Mouse (Mus musculus) megakaryocyte progenitor cell, adult 5-6 weeks (primary cell): ENCODE data around the gene Nxnl2. TPM values are rescaled to one million over a fixed set of nuclear protein-coding genes. Genes with fewer than 3 reads are reported as not detected.

Experiments
- ATAC-seq: replicated peaks from 2 replicates; pipeline ENCODE4 v1.8.0; 2016; ENCODE audit warnings: mild to moderate bottlenecking, moderate TSS enrichment, inconsistent platforms; ENCODE audit not compliant: poor library complexity
- total RNA-seq, 2 experiments: library from RNA; stranded (forward) in 1 of 2; stranded (reverse) in 1 of 2; fragments of 157-497, 149-512 nt in 1 of 2; fragments of 200-1000 nt in 1 of 2; gene quantifications; 2 replicates each; pipeline versions ENCODE4 v1.2.3 to v1.2.4; 2015 to 2017

The Nxnl2 gene
- total RNA-seq (2015) (not detected in 2 replicates), total RNA-seq (2017) (not detected in 2 replicates)

DNA sequence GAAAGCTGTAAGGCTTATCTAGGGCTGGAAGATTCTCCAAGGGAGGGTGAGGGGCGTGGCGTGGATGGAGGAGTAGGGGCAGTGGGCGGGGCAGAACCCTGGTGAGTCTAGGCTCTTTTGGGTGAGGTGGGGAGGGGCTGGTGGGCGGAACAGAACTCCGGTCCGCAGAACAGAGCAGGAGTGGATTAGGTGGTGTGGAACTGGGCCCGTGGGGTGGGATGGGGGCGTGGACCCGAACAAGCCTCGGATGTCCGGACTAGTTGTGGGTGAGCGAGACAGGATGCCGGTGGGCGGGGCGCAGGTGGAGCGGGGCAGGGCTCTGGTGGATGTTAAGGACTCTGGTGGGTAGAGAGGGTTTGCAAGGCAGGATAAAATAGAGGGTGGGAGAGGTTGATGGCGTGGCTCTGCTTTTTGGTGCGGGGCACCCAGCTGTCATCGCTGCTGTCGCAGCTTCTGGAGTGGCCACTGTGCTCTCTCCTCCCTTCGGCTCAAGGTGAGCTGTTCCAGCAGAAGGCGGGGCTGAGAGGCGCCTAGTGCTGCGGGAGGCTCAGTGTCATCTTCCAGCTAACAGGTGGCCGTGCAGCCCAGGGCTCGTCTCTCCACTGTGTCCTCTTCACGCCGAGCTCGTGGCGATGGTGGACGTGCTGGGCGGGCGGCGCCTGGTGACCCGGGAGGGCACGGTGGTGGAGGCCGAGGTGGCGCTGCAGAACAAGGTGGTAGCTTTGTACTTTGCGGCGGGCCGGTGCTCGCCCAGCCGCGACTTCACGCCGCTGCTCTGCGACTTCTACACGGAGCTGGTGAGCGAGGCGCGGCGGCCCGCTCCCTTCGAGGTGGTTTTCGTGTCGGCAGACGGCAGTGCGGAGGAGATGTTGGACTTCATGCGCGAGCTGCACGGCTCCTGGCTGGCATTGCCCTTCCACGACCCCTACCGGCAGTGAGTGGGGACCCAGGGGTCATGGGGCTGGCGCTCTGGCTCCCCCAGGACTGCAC is at the start of gene Nxnl2:
Nxnl2 (plus strand) TSS at position 332 of the 990 bp plus-strand sequence.
- ATAC-seq: peak; percentile 80

DNA sequence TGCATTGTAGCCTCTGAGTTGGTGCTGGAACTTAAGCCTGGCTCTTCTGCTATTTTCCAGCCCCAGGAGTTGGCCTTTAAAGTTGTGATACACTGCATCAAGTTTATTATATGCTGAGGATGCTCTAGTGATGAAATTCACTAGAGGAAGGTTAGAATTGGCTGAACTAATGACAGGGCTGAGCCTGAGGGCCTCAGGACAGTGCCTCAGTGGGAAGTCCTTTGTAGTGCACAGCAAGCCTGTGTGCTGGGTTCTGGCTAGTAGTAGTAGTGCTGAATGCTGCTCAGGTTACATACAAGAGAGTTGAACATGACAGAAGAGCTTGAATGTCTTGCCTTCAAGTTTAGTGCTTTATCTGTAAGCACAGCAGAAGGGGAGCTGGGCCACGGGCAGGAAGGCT is 48.9 kb upstream of the Nxnl2 start:
- 0 out of 2 replicates have a peak, but pooled peaks have one; percentile 27 for ATAC-seq

DNA sequence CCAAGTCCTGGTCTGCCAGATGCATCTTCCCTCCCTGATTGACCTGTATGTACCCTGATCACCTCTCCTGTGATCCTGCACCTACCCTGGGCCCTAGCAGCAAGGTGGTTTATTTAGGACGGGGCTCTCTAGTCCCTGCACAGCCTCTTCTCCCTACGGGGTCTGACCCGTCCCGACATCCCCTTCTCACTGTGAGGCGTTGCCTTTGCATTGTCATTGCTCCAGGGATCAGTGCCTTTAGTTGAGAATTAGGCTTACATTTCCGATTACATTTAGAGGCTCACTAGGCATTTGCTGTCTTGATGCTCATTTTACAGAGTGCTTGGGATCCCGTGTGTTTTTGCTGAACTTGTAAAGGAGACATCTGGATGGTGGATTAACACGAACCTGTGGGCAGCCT is 48.1 kb upstream of the Nxnl2 start:
- ATAC-seq: no peak

DNA sequence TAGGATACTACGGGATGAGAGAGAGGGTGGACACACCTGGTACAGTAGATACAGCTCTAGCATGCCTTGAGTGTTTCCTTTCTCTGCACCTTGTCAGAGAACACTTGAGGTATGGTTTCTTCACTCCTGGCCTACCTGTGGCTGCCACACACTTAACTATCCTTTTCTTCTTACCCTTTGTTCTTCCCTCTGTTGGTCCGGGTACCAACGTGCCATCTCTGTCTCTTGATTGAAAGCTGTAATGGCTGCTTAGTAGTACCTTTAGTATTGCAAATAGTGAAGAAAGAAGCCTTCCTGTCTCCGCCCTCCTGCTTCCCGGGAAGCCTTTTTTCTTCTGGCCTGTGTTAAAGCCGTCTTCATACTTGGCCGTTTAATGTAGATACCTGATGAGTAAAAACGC is 45.5 kb upstream of the Nxnl2 start:
- no peak for ATAC-seq

DNA sequence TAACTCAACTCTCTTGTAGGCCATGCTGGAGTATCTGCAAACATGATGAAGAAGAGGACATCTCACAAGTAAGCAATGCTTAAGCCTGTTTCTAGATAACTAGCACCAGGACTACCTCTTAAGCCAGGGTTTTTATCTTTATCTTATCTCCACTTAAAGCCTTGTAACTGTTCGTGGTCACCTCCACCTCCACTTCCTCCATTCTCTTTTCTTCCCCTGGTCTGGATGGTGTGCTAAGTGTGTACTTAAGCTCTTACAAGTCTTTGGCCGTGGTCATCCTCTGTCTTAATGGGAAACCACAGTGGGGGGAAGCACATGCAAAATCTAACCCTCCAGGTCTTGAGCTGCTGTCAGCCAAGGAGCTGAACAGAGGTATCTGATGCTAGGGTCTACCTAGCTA is 42.9 kb upstream of the Nxnl2 start:
- ATAC-seq: peak; percentile 69

DNA sequence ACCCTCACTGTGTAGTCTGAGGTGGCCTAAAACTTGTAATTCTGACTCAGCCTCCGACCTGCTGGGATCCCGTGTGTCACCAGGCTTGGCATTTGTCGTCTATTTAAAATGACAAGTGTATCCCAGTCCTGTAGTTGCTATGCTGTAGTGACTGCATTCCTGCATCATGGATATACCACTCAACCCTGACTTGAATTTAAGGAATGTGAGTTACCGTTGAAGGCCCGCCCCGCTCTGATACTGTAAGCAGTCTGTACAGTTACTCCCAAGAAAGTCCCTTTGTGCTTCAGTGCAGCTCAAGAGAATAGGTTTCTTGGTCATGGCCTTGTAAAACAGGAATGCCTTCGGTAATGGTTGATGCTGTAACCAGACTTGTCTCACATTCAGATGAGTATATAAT is 42.4 kb upstream of the Nxnl2 start:
- no peak for ATAC-seq

DNA sequence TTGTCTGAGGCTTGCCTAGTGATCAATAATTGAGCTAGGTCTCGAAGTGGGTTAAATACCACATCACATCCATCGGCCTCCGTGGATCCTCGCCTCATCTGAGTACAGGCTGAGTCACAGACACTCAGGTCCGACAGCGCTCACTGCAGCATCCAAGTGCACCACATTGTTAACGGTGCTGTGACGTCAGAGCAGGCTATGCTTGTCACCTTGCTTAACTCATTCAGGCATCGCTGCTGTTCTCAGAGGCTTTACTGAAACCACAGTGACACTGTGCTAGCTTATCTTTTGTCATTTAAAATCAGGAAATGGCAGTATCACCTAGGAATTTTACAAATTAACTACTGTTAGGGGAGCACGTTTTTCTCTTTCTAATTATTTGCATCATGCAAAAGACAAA is 39.6 kb upstream of the Nxnl2 start:
- peak; percentile 34; the same call in 1 of the 2 replicates for ATAC-seq

DNA sequence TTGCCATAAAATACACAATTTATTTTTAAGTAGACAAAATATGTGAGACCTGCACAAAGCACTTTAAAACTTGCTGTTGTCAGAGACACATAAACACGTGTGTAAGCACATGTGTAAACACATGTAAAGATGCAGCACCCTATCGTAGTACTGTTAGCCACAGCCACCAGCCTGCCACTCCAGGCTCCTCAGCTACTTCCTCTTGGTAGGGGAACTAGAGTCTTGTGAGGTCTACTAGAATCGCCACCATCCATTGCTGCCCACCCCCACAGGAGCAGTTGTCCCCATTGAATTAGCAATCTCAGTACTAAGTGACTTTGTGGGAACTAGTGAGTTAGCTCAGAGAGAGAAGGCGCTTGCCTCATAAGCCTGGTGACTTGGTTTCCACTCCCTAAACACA is 34.5 kb upstream of the Nxnl2 start:
- ATAC-seq: peak; percentile 84

DNA sequence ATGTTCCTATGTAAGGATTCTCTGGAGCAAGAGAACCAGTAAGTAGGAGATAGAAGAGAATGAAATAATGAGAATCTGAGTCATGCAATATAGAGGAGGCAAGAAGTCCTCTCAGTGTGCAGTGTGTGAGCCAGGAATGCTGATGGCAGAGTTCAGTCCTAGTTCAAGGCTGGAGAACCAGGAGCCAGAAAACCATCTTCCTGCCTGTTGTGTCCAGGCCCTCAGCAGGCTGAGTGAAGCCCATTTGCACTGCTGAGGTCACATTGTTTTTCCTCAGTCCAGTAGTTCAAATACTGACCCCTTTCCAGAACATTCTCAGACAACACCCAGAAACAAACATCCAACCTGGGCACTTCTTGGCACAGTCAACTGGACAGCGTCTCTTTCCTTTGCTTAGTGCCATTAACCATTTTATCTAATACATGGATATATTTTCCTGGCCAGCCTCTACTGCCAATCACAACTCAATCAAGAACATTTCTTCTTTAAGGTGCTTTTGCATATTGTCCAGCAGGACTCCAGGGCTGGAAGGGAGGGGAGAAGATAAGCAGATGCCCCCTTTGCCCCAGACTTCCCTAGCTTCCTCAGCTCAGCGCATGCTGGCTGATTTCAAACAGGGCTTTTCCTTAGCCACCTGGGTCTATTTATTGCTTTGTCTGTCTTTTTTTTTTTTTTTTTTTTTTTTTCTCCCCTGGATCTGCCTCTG is 33.7 kb upstream of the Nxnl2 start:
- no peak for ATAC-seq

DNA sequence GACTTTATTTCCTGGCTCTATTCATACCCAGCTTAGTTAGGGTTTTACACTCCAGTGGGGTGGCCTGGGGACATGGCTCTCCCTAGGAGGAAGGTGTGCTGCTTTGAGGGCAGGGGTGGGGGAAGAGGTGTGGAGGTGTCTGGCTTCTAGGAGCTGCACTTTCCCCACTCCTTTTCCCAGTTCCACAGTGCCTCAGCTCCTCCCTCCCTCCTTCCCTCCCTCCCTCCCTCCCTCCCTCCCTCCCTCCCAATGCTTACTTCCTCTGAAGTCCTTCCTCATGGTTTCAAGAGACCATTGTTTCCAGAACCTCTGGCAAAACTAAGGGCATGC is 33.2 kb upstream of the Nxnl2 start:
- ATAC-seq: peak; percentile 54

DNA sequence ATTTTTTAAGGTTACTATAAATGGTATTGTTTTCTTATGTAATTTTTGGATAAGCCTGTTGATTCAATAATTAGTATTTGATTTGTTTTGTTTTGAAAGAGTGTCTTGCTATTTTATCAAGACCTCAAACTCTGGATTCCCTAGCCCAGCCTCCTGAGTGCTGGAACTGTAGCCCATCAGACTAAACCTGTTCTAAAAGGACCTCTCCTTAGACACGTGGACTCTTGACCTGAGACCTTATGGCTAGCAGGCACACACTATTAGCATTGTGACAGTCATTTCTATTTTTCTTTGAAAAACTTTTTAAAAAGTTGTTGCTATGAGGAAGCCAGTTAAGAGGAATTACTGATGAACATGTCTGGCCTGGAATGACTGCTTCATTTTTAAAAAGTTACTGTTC is 23.7 kb upstream of the Nxnl2 start:
- no peak for ATAC-seq

DNA sequence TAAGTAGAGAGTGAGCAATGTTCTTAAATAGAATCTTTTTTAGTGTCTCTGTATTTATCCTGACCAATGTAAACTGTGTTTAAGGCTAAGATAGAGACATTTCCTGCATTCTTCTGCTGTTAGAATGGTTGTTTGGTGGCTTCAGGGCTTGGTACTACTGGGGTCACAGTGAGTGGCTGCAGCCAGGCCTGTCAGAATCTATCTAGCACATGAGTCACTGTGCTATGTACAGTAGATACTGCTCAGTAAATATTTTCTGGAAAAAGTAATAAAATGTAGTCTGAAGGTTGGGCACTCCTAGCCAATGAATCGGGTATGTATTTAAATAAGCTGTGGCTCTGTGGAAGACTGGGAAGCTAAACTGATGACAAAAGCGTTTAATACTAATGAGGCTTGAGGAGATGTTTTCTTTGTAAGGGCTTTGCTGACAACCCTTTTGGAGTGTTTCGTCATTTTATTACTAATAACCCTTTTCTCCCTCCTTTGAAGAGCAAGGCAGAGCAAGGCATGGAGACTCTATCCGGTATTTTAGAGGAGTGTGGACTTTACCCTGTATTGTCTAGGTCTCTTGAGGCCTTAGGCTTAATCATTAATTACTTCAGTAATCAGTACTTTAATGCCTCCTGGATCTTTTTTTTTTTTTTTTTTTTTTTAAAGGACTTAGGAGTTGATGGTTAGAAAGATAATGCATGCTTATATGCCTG is 17.7 kb upstream of the Nxnl2 start:
- ATAC-seq: no peak

DNA sequence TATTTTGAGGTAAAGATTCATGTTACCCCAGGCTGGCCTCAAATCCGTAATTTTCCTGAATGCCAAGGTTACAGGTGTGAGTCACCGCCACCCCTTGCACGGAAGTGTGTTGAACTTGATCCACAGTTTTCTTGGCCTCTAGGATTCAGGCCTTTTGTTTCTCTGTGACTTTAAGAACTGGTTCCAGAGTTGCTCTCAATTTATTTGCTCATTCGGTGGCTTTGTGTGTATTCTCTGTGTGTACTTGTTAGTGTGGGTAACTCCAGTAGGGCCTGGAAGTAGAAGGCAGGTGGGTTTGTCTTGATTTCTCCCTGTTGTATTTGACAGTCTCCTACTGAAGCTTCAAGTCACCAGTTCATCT is 17.2 kb upstream of the Nxnl2 start:
- no peak for ATAC-seq

DNA sequence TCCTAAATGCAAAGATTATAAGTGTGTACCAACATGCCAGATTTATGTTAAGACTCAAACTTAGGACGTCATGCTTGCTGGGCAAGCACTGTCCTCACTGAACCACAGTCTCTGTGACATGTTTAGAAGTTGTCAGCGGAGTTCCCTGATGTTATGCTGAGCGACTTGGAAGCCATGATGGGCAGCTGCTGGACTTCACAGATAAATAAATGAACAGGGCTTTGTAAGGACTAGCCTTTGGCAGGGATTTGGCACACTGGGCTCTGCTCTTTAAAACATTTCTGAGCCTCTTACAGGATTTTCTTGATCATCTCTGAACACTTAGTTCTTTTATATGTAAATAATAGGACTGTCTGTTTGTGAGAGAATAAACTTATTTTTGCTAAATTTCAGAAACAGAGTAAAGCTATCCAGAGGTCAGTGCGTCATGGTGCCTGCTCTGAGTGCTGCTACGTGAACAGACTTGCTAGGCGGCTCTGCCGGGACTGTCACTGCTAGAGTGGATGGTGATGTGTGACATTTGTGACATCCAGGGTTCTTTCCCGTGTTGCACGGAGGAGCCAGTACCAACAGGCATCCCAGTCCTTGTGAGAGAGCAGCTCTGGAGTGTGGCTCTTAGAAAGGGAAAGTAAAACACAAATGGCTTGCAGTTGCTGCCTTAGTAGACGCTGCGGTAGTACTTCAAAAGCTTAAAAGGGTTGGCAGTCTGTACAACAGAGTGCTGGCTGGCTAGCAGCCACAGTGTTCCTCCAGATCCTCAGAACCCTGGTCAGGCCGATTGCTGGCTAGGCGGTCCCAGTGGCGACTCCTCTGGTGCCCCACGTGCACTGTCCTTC is 15.4 kb upstream of the Nxnl2 start:
- no peak for ATAC-seq

DNA sequence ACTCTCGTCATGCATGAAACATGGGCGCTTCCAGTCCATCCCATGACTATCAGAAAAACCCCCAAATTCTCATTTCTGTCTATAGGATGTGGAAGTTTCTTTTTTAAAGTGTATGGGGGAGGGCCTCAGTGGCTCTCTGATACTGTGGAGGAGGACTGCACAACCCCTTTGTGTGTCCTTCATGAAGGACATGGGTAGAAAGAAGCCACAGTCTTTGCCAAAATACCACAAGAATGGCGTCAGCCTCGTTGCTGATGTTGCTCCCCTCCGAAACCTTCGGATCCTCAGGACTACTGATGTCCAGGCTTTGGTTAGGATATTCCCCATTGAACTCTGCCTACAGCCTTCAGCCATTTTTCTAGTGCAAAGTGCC is 14.8 kb upstream of the Nxnl2 start:
- ATAC-seq: no peak

DNA sequence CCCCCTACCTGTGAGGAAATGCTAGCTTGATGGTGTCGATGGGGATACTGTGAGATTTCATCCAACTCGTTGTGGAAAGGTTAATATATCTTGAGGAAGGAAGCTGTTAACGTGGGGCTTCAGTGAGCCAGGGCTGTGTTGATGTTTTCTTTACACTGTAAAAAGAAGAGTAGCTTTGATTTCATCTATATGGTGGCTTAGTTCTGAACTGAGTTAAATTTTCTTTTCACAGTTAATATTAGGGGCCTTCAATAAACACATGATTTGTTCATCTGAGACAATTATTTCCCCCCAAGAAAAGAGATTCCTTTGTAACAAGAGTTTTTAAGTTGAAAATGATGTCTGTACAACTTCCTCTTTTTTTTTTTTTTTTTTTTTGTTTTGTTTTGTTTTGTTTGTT is 13.5 kb upstream of the Nxnl2 start:
- ATAC-seq: no peak

DNA sequence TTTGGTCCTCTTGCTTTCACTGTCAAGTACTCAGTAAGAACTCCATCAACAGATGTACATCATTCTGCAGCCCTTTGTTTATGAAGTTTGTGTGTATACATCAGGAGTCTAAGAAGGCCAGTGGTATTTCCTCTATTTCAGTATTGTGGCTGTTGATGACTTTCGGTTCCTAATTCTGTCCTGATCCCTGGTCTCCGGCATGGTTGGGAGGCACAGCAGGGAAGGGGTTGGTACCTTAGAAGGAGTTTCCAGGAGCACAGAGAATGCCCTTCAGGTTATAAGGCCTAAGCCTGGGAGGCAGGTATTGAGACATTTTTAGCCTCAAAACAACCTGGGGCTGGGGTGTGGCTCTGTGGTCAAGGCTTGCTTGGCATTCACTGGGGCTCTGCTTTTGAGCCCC is 9.2 kb upstream of the Nxnl2 start:
- peak; percentile 75 for ATAC-seq

DNA sequence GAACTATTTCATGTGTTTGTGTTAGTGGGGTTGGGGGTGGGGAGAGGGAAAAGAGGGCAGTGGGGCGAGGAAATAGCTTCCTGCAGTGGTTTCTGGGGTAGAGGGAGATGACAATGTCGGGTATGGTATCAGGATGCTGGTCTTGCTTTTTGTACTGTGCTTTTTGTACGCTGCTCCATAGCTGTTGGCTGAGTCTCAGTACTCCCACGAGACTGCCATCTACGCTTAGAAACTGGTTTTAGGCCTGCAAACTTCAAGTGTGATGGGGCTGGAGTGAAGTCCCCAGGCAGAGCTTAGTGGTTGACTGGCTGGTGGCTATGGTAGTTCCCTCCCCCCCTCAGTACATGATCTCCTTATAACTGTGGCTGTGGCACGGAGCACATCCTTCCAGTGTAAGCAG is 8.6 kb upstream of the Nxnl2 start:
- no peak for ATAC-seq

DNA sequence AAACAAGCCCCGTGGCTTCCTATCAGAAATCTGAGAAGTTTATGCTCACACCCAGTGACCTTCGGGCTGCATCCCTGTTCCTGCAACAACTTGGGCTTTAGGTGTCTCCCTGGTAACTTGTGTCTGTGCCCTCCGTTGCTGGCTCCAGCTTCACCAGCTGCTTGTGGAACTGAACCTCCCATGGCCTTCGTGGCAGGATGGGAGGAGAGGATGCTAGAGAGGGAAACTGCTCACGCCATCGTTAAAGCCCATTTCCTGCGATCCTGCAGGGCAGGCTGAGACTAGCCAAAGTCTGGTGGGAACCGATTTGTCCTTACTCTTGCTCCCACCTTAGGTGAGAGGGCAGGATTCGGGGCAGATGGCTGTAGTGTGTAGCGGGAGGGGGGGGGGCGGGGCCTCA is 4.1 kb upstream of the Nxnl2 start:
- ATAC-seq: no peak

DNA sequence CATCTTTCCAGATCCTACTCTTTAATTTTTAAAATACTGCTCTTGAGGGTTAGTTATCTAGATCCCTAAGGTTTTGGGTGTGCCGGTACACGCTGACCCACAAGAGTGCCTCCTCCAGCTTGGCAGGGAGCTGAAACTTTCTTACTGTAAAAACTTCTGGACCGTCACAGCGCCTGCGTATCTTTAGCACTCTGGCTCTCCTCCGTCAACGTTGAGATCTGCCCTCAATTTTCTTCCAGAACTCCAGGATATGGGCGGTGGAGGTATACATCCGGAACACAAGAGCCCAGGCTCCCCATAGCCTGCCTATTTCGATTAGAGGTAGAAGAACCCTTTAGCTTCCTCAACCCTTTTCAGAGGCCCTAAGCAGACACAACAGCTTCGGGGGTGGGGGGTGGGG is 607 bp upstream of the Nxnl2 start:
- no peak for ATAC-seq

DNA sequence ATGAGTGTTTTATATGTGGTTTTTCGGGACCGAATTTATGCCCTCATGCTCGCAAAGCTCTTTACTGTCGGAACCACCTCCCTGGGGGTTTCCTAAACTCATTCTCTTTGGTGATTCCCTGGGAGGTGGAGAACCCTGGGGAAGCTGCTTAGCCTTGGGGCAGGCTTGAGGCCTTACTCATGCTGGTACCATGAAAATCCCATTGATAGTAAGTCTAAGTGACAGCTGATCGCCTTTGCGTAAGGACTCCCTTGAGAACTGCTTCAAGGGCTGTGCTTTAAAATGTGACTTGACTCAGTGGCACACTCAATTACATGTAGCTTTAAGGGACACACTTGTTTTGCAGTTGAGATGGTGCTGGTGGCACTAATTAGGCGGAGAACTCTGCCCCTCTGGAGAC is 1.8 kb downstream of the Nxnl2 start:
- ATAC-seq: no peak
